Mouse (Mus musculus) right cerebral cortex, postnatal 36 days (tissue): Measurements from ENCODE around the gene Fbxl17.

ENCODE experiments used
- DNase-seq, 2 experiments: peaks; one replicate each; pipeline ENCODE4 v3.0.0; 2022; ENCODE audit warnings: low spot score in 2 of 2, mixed read lengths in 1 of 2

Gene Fbxl17

GRCm38 (mm10) chr17:63328888-63329287 lies 170.9 kb downstream of the Fbxl17 start:
- DNase-seq: no peak

DNA sequence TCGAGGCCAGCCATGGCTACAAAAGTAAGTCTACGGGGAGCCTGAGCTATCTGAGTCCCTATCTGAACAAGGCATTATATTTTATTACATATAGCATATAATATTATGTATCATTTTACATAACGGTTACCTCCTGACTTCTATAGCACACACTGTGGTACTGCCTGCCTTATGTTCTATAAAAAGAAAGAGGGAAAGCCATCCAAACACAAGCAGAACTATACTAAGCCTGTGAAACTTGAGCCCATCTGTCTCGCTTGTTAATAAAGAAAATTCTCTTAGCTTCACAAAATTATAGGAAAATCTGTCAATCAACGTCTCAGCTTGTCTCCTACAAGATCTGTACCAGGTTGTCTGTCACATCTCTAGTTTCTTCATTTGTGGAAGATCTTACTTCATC lies 173.6 kb downstream of the Fbxl17 start:
- no peak for DNase-seq

GRCm38 (mm10) chr17:63324672-63325071 lies 175.1 kb downstream of the Fbxl17 start:
- DNase-seq: no peak

GRCm38 (mm10) chr17:63324039-63324438 lies 175.8 kb downstream of the Fbxl17 start:
- peak in 1 of 2 experiments; percentile 51 for DNase-seq

DNA sequence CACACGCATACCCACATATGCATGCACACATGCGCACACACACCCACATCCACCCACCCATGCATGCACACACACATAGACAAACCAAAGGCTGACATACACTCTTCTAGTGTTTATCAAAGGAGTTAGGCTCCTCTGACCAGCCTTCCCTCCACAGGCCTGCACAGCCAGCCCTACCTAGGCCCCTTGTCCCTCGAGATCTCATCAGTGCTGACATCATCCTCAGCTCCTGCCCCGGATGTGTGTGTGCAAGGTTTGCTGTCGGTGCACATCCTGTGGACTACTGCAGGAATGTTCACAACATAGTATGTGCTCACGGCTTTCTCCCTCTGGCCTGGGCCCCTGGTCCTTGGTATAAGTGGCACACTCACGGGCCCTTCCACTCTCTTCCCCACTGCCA lies 177.0 kb downstream of the Fbxl17 start:
- no peak for DNase-seq

- no peak for DNase-seq
Observed at GRCm38 (mm10) chr17:63321290-63321689, 178.5 kb downstream of the Fbxl17 start.

DNA sequence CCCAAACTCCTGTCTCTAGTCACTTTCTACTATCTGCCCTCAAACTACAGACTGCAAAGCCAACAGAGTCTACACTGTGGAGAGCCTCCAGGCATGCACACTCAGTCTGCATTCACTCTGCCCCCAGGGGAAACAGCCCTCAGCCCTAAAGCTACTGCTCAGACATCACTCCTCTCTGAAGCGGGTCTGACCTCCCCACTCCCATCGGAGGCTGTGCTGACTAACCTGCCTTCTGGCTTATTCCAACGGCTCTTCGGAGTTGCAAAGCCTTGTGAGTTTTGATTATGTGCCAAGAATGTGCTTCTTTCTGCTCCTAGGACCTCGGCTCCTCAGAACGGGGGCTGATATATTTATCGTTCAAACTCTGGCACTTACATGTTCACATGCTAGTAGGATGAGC lies 182.3 kb downstream of the Fbxl17 start:
- DNase-seq: no peak

DNA sequence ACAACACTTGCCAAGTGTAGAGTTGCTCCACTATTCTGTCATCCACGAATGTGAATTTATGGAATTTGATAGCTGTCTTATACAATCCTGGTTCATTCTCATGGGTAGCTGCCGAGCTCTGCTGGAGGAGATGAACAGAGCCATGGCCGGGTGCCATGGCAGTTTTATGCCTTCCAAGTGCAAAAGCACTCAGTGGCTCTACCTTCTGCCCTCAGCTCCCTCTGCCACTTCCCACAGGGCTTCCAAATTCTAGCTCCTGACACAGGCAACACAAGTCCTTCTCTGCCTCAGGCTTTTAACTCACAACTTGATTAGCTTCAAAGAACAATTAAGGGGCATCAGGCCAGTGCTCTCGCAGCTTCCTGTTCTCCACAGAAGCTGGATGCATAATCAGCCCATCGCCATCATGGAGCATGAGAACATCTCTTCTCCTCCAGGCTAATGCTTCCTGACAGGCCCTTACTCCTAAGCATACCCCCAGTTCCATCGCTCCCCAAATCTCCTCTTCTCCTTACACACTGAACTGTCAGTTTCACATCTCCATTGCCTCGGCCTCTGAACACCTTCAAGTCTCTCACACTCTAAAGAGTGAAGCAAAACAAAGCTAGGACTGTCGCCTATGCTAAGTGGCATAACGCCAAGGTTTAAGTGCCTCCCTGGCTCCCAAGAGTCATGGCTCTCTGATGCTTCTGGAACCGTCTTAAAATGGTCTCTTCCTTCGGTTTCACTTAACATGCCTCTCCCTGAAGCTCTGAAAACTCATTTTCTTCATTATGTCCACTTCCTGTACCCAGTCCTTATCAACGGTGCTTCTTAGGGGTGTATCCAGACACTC lies 184.0 kb downstream of the Fbxl17 start:
- DNase-seq: no peak

DNA sequence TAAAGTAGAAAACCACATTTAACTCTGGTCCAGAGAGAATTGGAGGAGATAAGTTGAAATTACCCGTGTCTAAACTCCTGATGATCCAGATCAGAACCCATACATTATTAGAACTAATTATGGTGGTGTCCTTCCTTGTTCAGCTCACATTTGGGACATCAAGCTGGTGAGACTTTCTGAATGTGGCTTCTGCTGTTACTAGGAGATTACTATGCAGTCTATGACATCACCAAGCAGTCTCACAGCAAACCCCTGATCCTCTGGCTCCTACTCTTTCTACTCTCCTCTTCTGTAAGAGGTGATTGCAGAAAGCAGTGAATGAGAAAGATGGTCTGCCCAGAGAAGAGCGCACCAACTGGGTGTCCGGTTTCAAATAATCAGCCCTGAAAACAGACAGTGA lies 187.0 kb downstream of the Fbxl17 start:
- DNase-seq: no peak

GRCm38 (mm10) chr17:63312330-63312729 lies 187.5 kb downstream of the Fbxl17 start:
- DNase-seq: no peak

DNA sequence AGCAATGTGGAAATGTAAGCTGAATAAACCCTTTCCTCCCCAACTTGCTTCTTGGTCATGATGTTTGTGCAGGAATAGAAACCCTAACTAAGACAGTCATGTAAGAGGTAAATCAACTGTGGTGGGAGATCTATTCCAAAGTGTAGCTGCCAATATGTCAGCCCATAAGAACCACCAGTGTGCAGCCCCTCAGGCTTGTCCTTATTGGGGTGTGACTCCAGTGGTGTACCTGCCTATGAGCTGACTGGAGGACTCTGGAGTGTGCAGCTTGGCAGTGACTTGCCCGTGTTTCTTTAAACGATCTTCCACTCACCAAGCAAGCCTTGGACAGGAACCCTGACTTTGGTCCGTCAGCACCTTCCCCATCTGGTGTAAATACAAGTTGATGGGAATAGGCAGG lies 188.2 kb downstream of the Fbxl17 start:
- DNase-seq: no peak

- DNase-seq: no peak
Observed at GRCm38 (mm10) chr17:63310021-63310420, 189.8 kb downstream of the Fbxl17 start.

- peak in 1 of 2 experiments; percentile 41 for DNase-seq
Observed at GRCm38 (mm10) chr17:63303862-63304261, 196.0 kb downstream of the Fbxl17 start.

DNA sequence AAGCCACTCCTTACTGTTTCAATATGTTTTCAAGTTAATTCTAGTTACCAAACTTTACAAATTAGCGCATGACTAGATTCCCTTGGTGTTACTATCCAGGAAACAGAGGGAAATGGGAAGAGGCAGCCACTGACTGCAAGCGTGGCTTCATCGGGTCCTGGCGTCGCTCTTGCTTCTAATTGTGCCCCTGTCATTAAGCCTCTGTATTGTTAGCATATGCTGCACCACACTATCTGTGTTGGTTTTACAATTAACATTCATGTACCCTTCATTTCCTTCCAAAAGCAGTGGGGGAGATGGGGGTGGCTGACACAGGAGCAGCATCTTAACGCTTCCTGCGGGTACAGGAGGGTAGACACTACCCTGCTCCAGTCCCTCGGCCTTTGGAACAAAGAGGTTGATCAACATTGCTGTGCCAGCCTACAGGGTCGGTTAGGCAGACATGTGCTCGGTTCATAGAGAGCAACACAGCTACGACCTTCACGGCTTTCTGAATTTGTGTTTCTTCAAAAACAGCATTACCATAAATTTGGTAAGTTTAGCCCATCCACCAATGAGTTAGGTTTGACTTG lies 197.9 kb downstream of the Fbxl17 start:
- DNase-seq: no peak

- no peak for DNase-seq
Observed at GRCm38 (mm10) chr17:63295471-63295870, 204.3 kb downstream of the Fbxl17 start.

GRCm38 (mm10) chr17:63294961-63295360 lies 204.9 kb downstream of the Fbxl17 start:
- DNase-seq: no peak

- no peak for DNase-seq
Observed at GRCm38 (mm10) chr17:63293979-63294378, 205.8 kb downstream of the Fbxl17 start.

DNA sequence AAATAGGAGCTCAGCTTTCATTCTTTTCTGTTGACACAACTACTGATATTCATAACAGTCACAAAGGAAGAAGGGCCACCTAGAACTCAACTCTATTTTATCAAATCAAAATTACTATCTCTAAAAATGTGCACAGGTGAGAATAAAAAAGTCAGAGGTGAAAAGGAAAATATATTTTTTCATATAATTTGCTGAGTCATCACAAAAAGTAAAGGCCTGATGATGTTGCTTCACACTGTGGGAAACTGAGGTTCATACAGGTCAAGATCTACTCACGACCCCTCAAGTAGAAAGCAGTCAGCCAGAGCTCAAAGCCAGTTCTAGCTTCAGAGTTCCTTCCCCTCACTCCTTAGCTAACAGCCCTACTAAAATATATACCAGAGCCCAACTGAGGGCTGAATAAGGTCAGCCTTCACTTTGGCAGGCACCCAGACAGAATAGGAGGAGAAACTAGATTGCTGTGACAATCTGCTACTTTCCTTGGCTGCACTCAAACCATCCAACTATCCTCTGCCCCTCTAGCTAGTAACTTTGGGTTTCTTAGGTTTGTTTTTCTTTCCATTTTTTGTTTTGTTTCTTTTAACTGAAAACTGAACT lies 210.4 kb downstream of the Fbxl17 start:
- no peak for DNase-seq

- DNase-seq: no peak
Observed at GRCm38 (mm10) chr17:63288850-63289249, 211.0 kb downstream of the Fbxl17 start.

DNA sequence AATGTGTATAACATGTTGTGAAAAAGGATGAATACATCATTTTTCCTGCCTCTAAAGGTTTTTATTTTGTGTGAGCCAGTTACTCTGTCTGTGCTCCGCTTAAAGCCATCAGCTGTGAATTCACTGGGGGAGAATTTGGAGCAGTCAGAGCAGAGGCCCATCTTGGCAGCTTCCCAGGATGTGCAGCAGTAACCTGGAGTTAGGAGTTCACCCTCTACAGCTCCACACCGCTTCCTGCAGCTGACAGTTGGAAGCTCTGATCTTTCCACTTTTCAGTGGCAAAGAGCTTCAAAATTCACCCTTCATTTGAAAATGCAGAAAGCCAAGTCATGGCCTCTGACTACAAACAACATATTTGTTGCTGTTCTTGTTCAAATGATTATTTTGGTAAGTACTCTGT lies 212.4 kb downstream of the Fbxl17 start:
- DNase-seq: no peak

DNA sequence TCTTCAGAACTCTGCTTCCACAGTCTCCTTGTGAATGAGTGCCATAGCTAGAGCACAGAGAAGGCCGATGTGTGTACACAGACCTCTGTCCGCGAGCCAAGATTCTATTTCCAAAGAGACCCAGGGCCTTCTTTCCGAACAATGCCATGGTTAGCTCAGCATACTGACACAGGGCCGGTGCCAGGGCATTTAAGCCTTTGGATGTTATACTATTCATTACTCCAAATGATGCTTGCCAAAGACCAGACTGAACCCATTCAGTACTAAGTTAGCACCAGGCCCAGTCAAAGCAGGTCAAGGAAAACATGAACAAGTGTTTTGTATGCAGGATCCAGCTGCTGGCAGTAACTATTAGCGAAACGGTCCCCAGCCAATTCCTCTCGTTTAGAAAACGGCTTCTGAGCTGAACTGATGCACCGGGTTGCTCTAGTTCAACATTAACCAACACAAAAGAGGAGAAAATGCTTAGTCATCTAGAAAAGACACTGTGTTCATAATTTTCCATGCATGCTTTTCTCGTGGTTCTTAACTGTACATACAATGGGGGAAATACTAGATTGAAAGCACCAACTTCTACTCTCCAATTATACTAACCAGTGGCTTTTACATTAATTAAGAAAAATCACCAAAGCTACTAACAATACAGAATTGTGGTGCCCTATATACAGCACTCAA lies 214.4 kb downstream of the Fbxl17 start:
- DNase-seq: peak; percentile 63 to 69

GRCm38 (mm10) chr17:63284074-63284473 lies 215.7 kb downstream of the Fbxl17 start:
- DNase-seq: no peak
